Mouse (Mus musculus): ENCODE measurements around the gene Etv2. TPM values are rescaled to one million over a fixed set of nuclear protein-coding genes. Genes with fewer than 3 reads are reported as not detected.

The Etv2 gene
- polyA plus RNA-seq, 1 experiment: not detected

GRCm38 (mm10) chr7:30604944-30605343, 30.7 kb downstream of the Etv2 start:
- no peak for DNase-seq (ENCODE audit: low read depth in 1 of 2, low spot score in 2 of 2)
- no peak for TF ChIP-seq POLR2A (IDR thresholded peaks at IDR 0.05; ENCODE audit: low read depth, low read length)
- TF ChIP-seq CTCF (IDR thresholded peaks at IDR 0.05; ENCODE audit: extremely low read depth, insufficient read depth, insufficient read length, insufficient replicate concordance): no peak
- no peaks in the 10 kb centered on the region for H3K27me3 ChIP-seq (ENCODE audit: control insufficient read depth, insufficient read depth, low read length)
- 87% methylated on average over 8 of the region's 8 CpGs for WGBS
- H3K36me3 ChIP-seq (ENCODE audit: control insufficient read depth, insufficient read depth, low read length): no peaks in the 10 kb centered on the region
- no peak overlapping the region for H3K4me3 ChIP-seq (ENCODE audit: extremely low read depth, insufficient read depth, insufficient read length)
- no peak overlapping the region for H3K27ac ChIP-seq (ENCODE audit: insufficient read depth, low read length)
- H3K4me1 ChIP-seq (ENCODE audit: control insufficient read depth, insufficient read depth, insufficient read length): no peaks in the 10 kb centered on the region

- Histone ChIP-seq H3K27ac (ENCODE audit: insufficient read depth, low read length) (no peak overlapping the region), H3K27me3 (ENCODE audit: control insufficient read depth, insufficient read depth, low read length) (no peaks in the 10 kb centered on the region), H3K36me3 (ENCODE audit: control insufficient read depth, insufficient read depth, low read length) (no peaks in the 10 kb centered on the region), H3K4me1 (ENCODE audit: control insufficient read depth, insufficient read depth, insufficient read length) (no peaks in the 10 kb centered on the region), H3K4me3 (ENCODE audit: extremely low read depth, insufficient read depth, insufficient read length) (no peak overlapping the region)
- no peak for DNase-seq (ENCODE audit: low read depth in 1 of 2, low spot score in 2 of 2)
- TF ChIP-seq POLR2A (IDR thresholded peaks at IDR 0.05; ENCODE audit: low read depth, low read length) (no peak), CTCF (IDR thresholded peaks at IDR 0.05; ENCODE audit: extremely low read depth, insufficient read depth, insufficient read length, insufficient replicate concordance) (no peak)
- 47% methylated on average over 8 of the region's 8 CpGs for WGBS
These were observed 31.2 kb downstream of the Etv2 start for GRCm38 (mm10) chr7:30604424-30604823.

- H3K27ac ChIP-seq (ENCODE audit: insufficient read depth, low read length): no peak overlapping the region
- no peak for DNase-seq (ENCODE audit: low read depth in 1 of 2, low spot score in 2 of 2)
These were observed 33.1 kb downstream of the Etv2 start for GRCm38 (mm10) chr7:30602583-30602982.

GRCm38 (mm10) chr7:30600651-30601050, 35.0 kb downstream of the Etv2 start:
- H3K27ac ChIP-seq (ENCODE audit: insufficient read depth, low read length): no peak overlapping the region
- no peak for DNase-seq (ENCODE audit: low read depth in 1 of 2, low spot score in 2 of 2)
- no peak overlapping the region for H3K4me3 ChIP-seq (ENCODE audit: extremely low read depth, insufficient read depth, insufficient read length)
- no peaks in the 10 kb centered on the region for H3K36me3 ChIP-seq (ENCODE audit: control insufficient read depth, insufficient read depth, low read length)
- 79% methylated on average over 7 of the region's 7 CpGs for WGBS
- no peaks in the 10 kb centered on the region for H3K27me3 ChIP-seq (ENCODE audit: control insufficient read depth, insufficient read depth, low read length)
- TF ChIP-seq CTCF (IDR thresholded peaks at IDR 0.05; ENCODE audit: extremely low read depth, insufficient read depth, insufficient read length, insufficient replicate concordance): no peak
- no peak for TF ChIP-seq POLR2A (IDR thresholded peaks at IDR 0.05; ENCODE audit: low read depth, low read length)
- no peaks in the 10 kb centered on the region for H3K4me1 ChIP-seq (ENCODE audit: control insufficient read depth, insufficient read depth, insufficient read length)

More at GRCm38 (mm10) chr7:30602583-30602982, 33.1 kb downstream of the Etv2 start:
- 82% methylated on average over 3 of the region's 3 CpGs for WGBS
- Histone ChIP-seq H3K4me1 (ENCODE audit: control insufficient read depth, insufficient read depth, insufficient read length) (no peaks in the 10 kb centered on the region), H3K27me3 (ENCODE audit: control insufficient read depth, insufficient read depth, low read length) (no peaks in the 10 kb centered on the region), H3K36me3 (ENCODE audit: control insufficient read depth, insufficient read depth, low read length) (no peaks in the 10 kb centered on the region), H3K4me3 (ENCODE audit: extremely low read depth, insufficient read depth, insufficient read length) (no peak overlapping the region)
- TF ChIP-seq POLR2A (IDR thresholded peaks at IDR 0.05; ENCODE audit: low read depth, low read length) (no peak), CTCF (IDR thresholded peaks at IDR 0.05; ENCODE audit: extremely low read depth, insufficient read depth, insufficient read length, insufficient replicate concordance) (no peak)

GRCm38 (mm10) chr7:30599933-30600353, 35.7 kb downstream of the Etv2 start:
- H3K4me1 ChIP-seq (ENCODE audit: control insufficient read depth, insufficient read depth, insufficient read length): no peaks in the 10 kb centered on the region
- TF ChIP-seq POLR2A (IDR thresholded peaks at IDR 0.05; ENCODE audit: low read depth, low read length) (no peak), CTCF (IDR thresholded peaks at IDR 0.05; ENCODE audit: extremely low read depth, insufficient read depth, insufficient read length, insufficient replicate concordance) (no peak)
- peak in 1 of 2 experiments; percentile 48 for DNase-seq (ENCODE audit: low read depth in 1 of 2, low spot score in 2 of 2)
- H3K27me3 ChIP-seq (ENCODE audit: control insufficient read depth, insufficient read depth, low read length): no peaks in the 10 kb centered on the region
- 4% methylated on average over 16 of the region's 16 CpGs for WGBS
- no peak overlapping the region for H3K27ac ChIP-seq (ENCODE audit: insufficient read depth, low read length)
- no peaks in the 10 kb centered on the region for H3K36me3 ChIP-seq (ENCODE audit: control insufficient read depth, insufficient read depth, low read length)
- H3K4me3 ChIP-seq (ENCODE audit: extremely low read depth, insufficient read depth, insufficient read length): no peak overlapping the region

- Histone ChIP-seq H3K4me3 (ENCODE audit: extremely low read depth, insufficient read depth, insufficient read length) (no peak within 1 kb of the TSS), H3K36me3 (ENCODE audit: control insufficient read depth, insufficient read depth, low read length) (no peaks in the 10 kb centered on the region), H3K27ac (ENCODE audit: insufficient read depth, low read length) (no peak within 1 kb of the TSS), H3K27me3 (ENCODE audit: control insufficient read depth, insufficient read depth, low read length) (no peaks in the 10 kb centered on the region), H3K4me1 (ENCODE audit: control insufficient read depth, insufficient read depth, insufficient read length) (peaks cover 6% of the 10 kb centered on the region; the same call in 1 of the 2 replicates)
- no peak for DNase-seq (ENCODE audit: low read depth in 1 of 2, low spot score in 2 of 2)
- WGBS: 93% methylated on average over 12 of the region's 12 CpGs
- no peak for TF ChIP-seq CTCF (IDR thresholded peaks at IDR 0.05; ENCODE audit: extremely low read depth, insufficient read depth, insufficient read length, insufficient replicate concordance)
- TF ChIP-seq POLR2A (IDR thresholded peaks at IDR 0.05; ENCODE audit: low read depth, low read length): no peak
These were observed 36.9 kb downstream of the Etv2 start, which contains the start of gene Zbtb32 for GRCm38 (mm10) chr7:30598786-30599185. TSS of gene Zbtb32 (minus strand) at chr7:30598909.

GRCm38 (mm10) chr7:30596811-30597210, 38.8 kb downstream of the Etv2 start:
- no peaks in the 10 kb centered on the region for H3K36me3 ChIP-seq (ENCODE audit: control insufficient read depth, insufficient read depth, low read length)
- H3K4me3 ChIP-seq (ENCODE audit: extremely low read depth, insufficient read depth, insufficient read length): no peak overlapping the region
- WGBS: 81% methylated on average over 5 of the region's 5 CpGs
- no peaks in the 10 kb centered on the region for H3K27me3 ChIP-seq (ENCODE audit: control insufficient read depth, insufficient read depth, low read length)
- no peak overlapping the region for H3K27ac ChIP-seq (ENCODE audit: insufficient read depth, low read length)
- DNase-seq (ENCODE audit: low read depth in 1 of 2, low spot score in 2 of 2): no peak
- peaks cover 10% of the 10 kb centered on the region; the same call in 1 of the 2 replicates for H3K4me1 ChIP-seq (ENCODE audit: control insufficient read depth, insufficient read depth, insufficient read length)
- TF ChIP-seq POLR2A (IDR thresholded peaks at IDR 0.05; ENCODE audit: low read depth, low read length): no peak
- TF ChIP-seq CTCF (IDR thresholded peaks at IDR 0.05; ENCODE audit: extremely low read depth, insufficient read depth, insufficient read length, insufficient replicate concordance): no peak

Data from spleen, adult 2 months (tissue).